Mouse (Mus musculus): ENCODE measurements at regions not wholly inside any gene's neighbourhood (a gene's known extent, or its start where the extent isn't known, plus 50 kb on each side); places are given as distances from the start of the nearest gene placed in this dataset.

DNA sequence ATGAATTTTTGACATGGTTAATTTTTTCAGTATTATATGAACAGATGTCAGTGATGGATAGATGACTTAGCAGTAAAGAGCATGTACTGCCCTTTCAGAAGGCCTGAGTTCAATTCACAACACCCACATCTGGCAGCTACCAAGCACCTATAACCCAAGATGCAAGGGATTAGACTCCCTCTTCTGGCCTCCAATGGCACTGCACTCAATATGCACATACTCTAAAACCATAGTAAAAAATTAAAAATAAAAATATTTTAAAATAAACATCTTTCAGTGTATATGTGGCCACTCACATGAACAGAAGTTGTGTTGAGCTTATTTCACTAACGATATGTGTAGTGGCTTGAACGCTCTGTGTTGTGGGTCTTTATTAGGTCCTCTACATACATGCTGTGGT, 152.4 kb downstream of the Hs3st3b1 start:
- Histone ChIP-seq H3K27ac (ENCODE audit: low read depth, low read length) (no peak overlapping the region), H3K36me3 (ENCODE audit: control insufficient read depth, insufficient read depth, low read length) (no peaks in the 10 kb centered on the region), H3K9ac (ENCODE audit: low read depth, low read length) (no peak overlapping the region), H3K9me3 (ENCODE audit: control insufficient read depth, low read length) (no peaks in the 10 kb centered on the region), H3K4me2 (replicated peaks; ENCODE audit: low read depth, low read length) (no peak overlapping the region), H3K4me3 (ENCODE audit: low read depth, low read length) (no peak overlapping the region), H3K27me3 (ENCODE audit: control insufficient read depth, insufficient read depth, low read length) (no peaks in the 10 kb centered on the region), H3K4me1 (replicated peaks; ENCODE audit: control insufficient read depth, insufficient read depth, low read length) (no peaks in the 10 kb centered on the region)
- WGBS: 100% methylated on average over 2 of the region's 2 CpGs
- DNase-seq (ENCODE audit: low spot score): no peak
- ATAC-seq (ENCODE audit: low FRiP score): no peak

- no peak overlapping the region for H3K9ac ChIP-seq (ENCODE audit: low read depth, low read length)
- H3K4me2 ChIP-seq (replicated peaks; ENCODE audit: low read depth, low read length): no peak overlapping the region
- no peaks in the 10 kb centered on the region for H3K36me3 ChIP-seq (ENCODE audit: control insufficient read depth, insufficient read depth, low read length)
- no peaks in the 10 kb centered on the region for H3K9me3 ChIP-seq (ENCODE audit: control insufficient read depth, low read length)
- H3K4me1 ChIP-seq (replicated peaks; ENCODE audit: control insufficient read depth, insufficient read depth, low read length): no peaks in the 10 kb centered on the region
- 62% methylated on average over 6 of the region's 6 CpGs for WGBS
- no peak overlapping the region for H3K27ac ChIP-seq (ENCODE audit: low read depth, low read length)
- ATAC-seq (ENCODE audit: low FRiP score) (no peak), DNase-seq (ENCODE audit: low spot score) (no peak)
- H3K27me3 ChIP-seq (ENCODE audit: control insufficient read depth, insufficient read depth, low read length): no peaks in the 10 kb centered on the region
- no peak overlapping the region for H3K4me3 ChIP-seq (ENCODE audit: low read depth, low read length)
Measured at GRCm38 (mm10) chr11:63775382-63775781, 146.7 kb downstream of the Hs3st3b1 start.

- DNase-seq (ENCODE audit: low spot score) (no peak), ATAC-seq (ENCODE audit: low FRiP score) (no peak)
- Histone ChIP-seq H3K9ac (ENCODE audit: low read depth, low read length) (no peak overlapping the region), H3K27ac (ENCODE audit: low read depth, low read length) (no peak overlapping the region), H3K36me3 (ENCODE audit: control insufficient read depth, insufficient read depth, low read length) (no peaks in the 10 kb centered on the region), H3K4me1 (replicated peaks; ENCODE audit: control insufficient read depth, insufficient read depth, low read length) (no peaks in the 10 kb centered on the region), H3K4me3 (ENCODE audit: low read depth, low read length) (no peak overlapping the region), H3K9me3 (ENCODE audit: control insufficient read depth, low read length) (no peaks in the 10 kb centered on the region), H3K27me3 (ENCODE audit: control insufficient read depth, insufficient read depth, low read length) (no peaks in the 10 kb centered on the region), H3K4me2 (replicated peaks; ENCODE audit: low read depth, low read length) (no peak overlapping the region)
- WGBS: 87% methylated on average over 6 of the region's 6 CpGs
Measured at GRCm38 (mm10) chr11:63779371-63779770, 142.7 kb downstream of the Hs3st3b1 start.

DNA sequence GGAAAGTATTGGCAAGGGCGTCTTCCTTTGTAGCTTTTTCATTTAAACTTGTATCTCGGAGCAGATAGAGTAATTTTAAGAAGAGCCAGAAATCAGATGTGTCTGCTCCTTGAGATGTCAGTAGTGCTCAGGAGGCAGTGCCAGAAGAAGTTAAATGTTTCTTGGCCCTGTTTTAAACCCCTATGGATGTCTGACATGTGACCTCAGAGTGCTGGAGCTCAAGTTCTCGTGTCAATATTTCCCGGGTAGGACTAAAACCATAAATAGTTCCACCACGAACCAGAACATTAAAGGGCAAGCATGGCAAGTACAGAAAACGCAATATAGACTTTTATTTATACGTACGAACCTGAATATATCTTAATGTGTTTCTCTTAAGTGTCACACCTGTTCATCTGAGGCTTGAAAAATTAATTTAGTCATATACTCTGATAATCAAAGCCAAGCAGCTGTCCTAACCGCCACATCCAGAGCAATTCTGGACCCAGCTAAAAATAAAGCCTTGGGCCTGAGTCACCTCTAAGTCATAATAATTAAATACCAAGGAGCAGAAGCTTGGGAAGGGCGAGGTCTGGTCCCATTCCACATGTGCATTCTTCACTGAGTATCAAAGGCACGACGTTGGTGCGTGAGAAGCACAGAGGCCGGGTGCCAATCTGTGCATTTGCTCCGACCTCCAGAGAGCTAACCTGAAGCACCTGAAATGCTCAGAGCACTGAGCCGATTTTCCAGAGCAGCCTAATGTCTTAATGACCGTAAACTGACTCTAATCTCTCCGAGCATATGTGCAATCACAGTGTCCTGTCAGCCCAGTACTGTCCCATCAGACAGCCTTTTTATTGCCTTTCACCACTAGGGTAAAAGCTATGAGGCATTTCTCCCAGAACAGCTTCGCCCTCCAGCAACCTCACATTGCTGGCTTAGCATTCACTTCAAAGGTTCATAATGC, 139.8 kb downstream of the Hs3st3b1 start:
- Histone ChIP-seq H3K4me2 (replicated peaks; ENCODE audit: low read depth, low read length) (no peak overlapping the region), H3K27me3 (ENCODE audit: control insufficient read depth, insufficient read depth, low read length) (no peaks in the 10 kb centered on the region), H3K27ac (ENCODE audit: low read depth, low read length) (no peak overlapping the region), H3K9me3 (ENCODE audit: control insufficient read depth, low read length) (no peaks in the 10 kb centered on the region), H3K36me3 (ENCODE audit: control insufficient read depth, insufficient read depth, low read length) (no peaks in the 10 kb centered on the region), H3K4me3 (ENCODE audit: low read depth, low read length) (no peak overlapping the region), H3K4me1 (replicated peaks; ENCODE audit: control insufficient read depth, insufficient read depth, low read length) (peaks cover 3% of the 10 kb centered on the region; the same call in 1 of the 2 replicates), H3K9ac (ENCODE audit: low read depth, low read length) (no peak overlapping the region)
- WGBS: 83% methylated on average over 19 of the region's 19 CpGs
- DNase-seq (ENCODE audit: low spot score) (no peak), ATAC-seq (ENCODE audit: low FRiP score) (no peak)

GRCm38 (mm10) chr11:63785281-63785886, 136.7 kb downstream of the Hs3st3b1 start:
- no peak overlapping the region for H3K4me3 ChIP-seq (ENCODE audit: low read depth, low read length)
- no peaks in the 10 kb centered on the region for H3K9me3 ChIP-seq (ENCODE audit: control insufficient read depth, low read length)
- 11% methylated on average over 8 of the region's 8 CpGs for WGBS
- no peaks in the 10 kb centered on the region for H3K36me3 ChIP-seq (ENCODE audit: control insufficient read depth, insufficient read depth, low read length)
- no peaks in the 10 kb centered on the region for H3K27me3 ChIP-seq (ENCODE audit: control insufficient read depth, insufficient read depth, low read length)
- H3K4me1 ChIP-seq (replicated peaks; ENCODE audit: control insufficient read depth, insufficient read depth, low read length): peaks cover 3% of the 10 kb centered on the region; the same call in 1 of the 2 replicates
- no peak overlapping the region for H3K9ac ChIP-seq (ENCODE audit: low read depth, low read length)
- DNase-seq (ENCODE audit: low spot score) (no peak), ATAC-seq (ENCODE audit: low FRiP score) (no peak)
- no peak overlapping the region for H3K4me2 ChIP-seq (replicated peaks; ENCODE audit: low read depth, low read length)
- H3K27ac ChIP-seq (ENCODE audit: low read depth, low read length): no peak overlapping the region

DNA sequence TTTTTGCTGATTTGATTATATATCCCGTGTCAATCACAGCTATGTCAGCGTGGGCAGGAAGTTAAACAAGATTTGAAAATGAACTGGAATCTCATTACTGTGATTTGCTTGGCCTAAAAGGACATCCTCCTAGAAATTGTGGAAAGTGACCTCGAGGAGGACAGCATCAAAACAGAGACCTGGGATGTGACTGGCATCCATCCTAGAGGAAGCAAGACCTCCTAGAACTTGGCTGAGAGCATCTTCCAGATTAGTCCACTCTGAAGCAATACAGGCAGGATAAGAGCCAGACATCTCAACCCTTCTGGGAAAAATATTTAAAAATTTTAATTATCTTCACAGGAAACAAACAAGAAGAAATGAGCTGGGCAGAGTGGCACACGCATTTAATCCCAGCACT, 136.1 kb downstream of the Hs3st3b1 start:
- Histone ChIP-seq H3K4me3 (ENCODE audit: low read depth, low read length) (no peak overlapping the region), H3K9me3 (ENCODE audit: control insufficient read depth, low read length) (no peaks in the 10 kb centered on the region), H3K4me2 (replicated peaks; ENCODE audit: low read depth, low read length) (no peak overlapping the region), H3K36me3 (ENCODE audit: control insufficient read depth, insufficient read depth, low read length) (no peaks in the 10 kb centered on the region), H3K9ac (ENCODE audit: low read depth, low read length) (no peak overlapping the region), H3K4me1 (replicated peaks; ENCODE audit: control insufficient read depth, insufficient read depth, low read length) (peaks cover 3% of the 10 kb centered on the region; the same call in 1 of the 2 replicates), H3K27me3 (ENCODE audit: control insufficient read depth, insufficient read depth, low read length) (no peaks in the 10 kb centered on the region), H3K27ac (ENCODE audit: low read depth, low read length) (no peak overlapping the region)
- DNase-seq (ENCODE audit: low spot score) (no peak), ATAC-seq (ENCODE audit: low FRiP score) (no peak)
- WGBS: 67% methylated on average over 4 of the region's 4 CpGs

GRCm38 (mm10) chr11:63789473-63790120, 132.5 kb downstream of the Hs3st3b1 start:
- Histone ChIP-seq H3K27ac (ENCODE audit: low read depth, low read length) (no peak overlapping the region), H3K4me3 (ENCODE audit: low read depth, low read length) (no peak overlapping the region), H3K9ac (ENCODE audit: low read depth, low read length) (no peak overlapping the region), H3K4me1 (replicated peaks; ENCODE audit: control insufficient read depth, insufficient read depth, low read length) (peaks cover 3% of the 10 kb centered on the region; the same call in 1 of the 2 replicates), H3K36me3 (ENCODE audit: control insufficient read depth, insufficient read depth, low read length) (no peaks in the 10 kb centered on the region), H3K27me3 (ENCODE audit: control insufficient read depth, insufficient read depth, low read length) (no peaks in the 10 kb centered on the region), H3K4me2 (replicated peaks; ENCODE audit: low read depth, low read length) (no peak overlapping the region), H3K9me3 (ENCODE audit: control insufficient read depth, low read length) (no peaks in the 10 kb centered on the region)
- WGBS: 70% methylated on average over 8 of the region's 8 CpGs
- ATAC-seq (ENCODE audit: low FRiP score) (no peak), DNase-seq (ENCODE audit: low spot score) (no peak)

GRCm38 (mm10) chr11:63791004-63791862, 130.9 kb downstream of the Hs3st3b1 start:
- Histone ChIP-seq H3K9me3 (ENCODE audit: control insufficient read depth, low read length) (no peaks in the 10 kb centered on the region), H3K27me3 (ENCODE audit: control insufficient read depth, insufficient read depth, low read length) (no peaks in the 10 kb centered on the region), H3K4me3 (ENCODE audit: low read depth, low read length) (no peak overlapping the region), H3K36me3 (ENCODE audit: control insufficient read depth, insufficient read depth, low read length) (no peaks in the 10 kb centered on the region), H3K4me1 (replicated peaks; ENCODE audit: control insufficient read depth, insufficient read depth, low read length) (no peaks in the 10 kb centered on the region), H3K9ac (ENCODE audit: low read depth, low read length) (no peak overlapping the region), H3K27ac (ENCODE audit: low read depth, low read length) (no peak overlapping the region), H3K4me2 (replicated peaks; ENCODE audit: low read depth, low read length) (no peak overlapping the region)
- DNase-seq (ENCODE audit: low spot score) (no peak), ATAC-seq (ENCODE audit: low FRiP score) (no peak)
- WGBS: 73% methylated on average over 13 of the region's 13 CpGs
